Mouse (Mus musculus): Measurements from ENCODE around the gene Pradc1. TPM values are rescaled to one million over a fixed set of nuclear protein-coding genes. Genes with fewer than 3 reads are reported as not detected.

Pradc1 gene
- polyA plus RNA-seq, 1 experiment from 2014 or later: 31.4 TPM

- H3K4me2 ChIP-seq: no peak overlapping the region
- 0 out of 2 replicates have a peak, but pooled peaks cover 1% of the 10 kb centered on the region for H3K36me3 ChIP-seq
- H3K27ac ChIP-seq: no peak overlapping the region
- H3K4me3 ChIP-seq (replicated peaks): no peak overlapping the region
- H3K27me3 ChIP-seq: peaks cover 77% of the 10 kb centered on the region
- no peak for ATAC-seq (ENCODE audit: insufficient number of reproducible peaks, insufficient read depth, low FRiP score, low TSS enrichment, low read depth)
- no peaks in the 10 kb centered on the region for H3K9me3 ChIP-seq
- H3K4me1 ChIP-seq (replicated peaks): peaks cover 18% of the 10 kb centered on the region
- WGBS: 82% methylated on average over 5 of the region's 5 CpGs
- no peak overlapping the region for H3K9ac ChIP-seq (replicated peaks)
These were observed 28.2 kb upstream of the Pradc1 start for GRCm38 (mm10) chr6:85479979-85480378.

GRCm38 (mm10) chr6:85478416-85478815 is 26.6 kb upstream of the Pradc1 start:
- no peak overlapping the region for H3K27ac ChIP-seq
- H3K4me3 ChIP-seq (replicated peaks): no peak overlapping the region
- no peak for ATAC-seq (ENCODE audit: insufficient number of reproducible peaks, insufficient read depth, low FRiP score, low TSS enrichment, low read depth)
- no peaks in the 10 kb centered on the region for H3K9me3 ChIP-seq
- WGBS: 46% methylated on average over 14 of the region's 14 CpGs
- peaks cover 61% of the 10 kb centered on the region for H3K27me3 ChIP-seq
- H3K4me1 ChIP-seq (replicated peaks): peaks cover 4% of the 10 kb centered on the region
- 0 out of 2 replicates have a peak, but pooled peaks cover 5% of the 10 kb centered on the region for H3K36me3 ChIP-seq
- H3K9ac ChIP-seq (replicated peaks): no peak overlapping the region
- no peak overlapping the region for H3K4me2 ChIP-seq

- Histone ChIP-seq H3K9ac (replicated peaks) (no peak overlapping the region), H3K4me2 (no peak overlapping the region), H3K4me1 (replicated peaks) (peaks cover 4% of the 10 kb centered on the region), H3K9me3 (no peaks in the 10 kb centered on the region), H3K36me3 (peaks cover 5% of the 10 kb centered on the region; the same call in 1 of the 2 replicates), H3K27me3 (peaks cover 59% of the 10 kb centered on the region), H3K27ac (peak overlapping the region; percentile 23; the same call in 1 of the 2 replicates), H3K4me3 (replicated peaks) (no peak overlapping the region)
- WGBS: 32% methylated on average over 10 of the region's 10 CpGs
- peak; percentile 73; the same call in 1 of the 2 replicates for ATAC-seq (ENCODE audit: insufficient number of reproducible peaks, insufficient read depth, low FRiP score, low TSS enrichment, low read depth)
These were observed 25.7 kb upstream of the Pradc1 start for GRCm38 (mm10) chr6:85477366-85477917.

- Histone ChIP-seq H3K9me3 (no peaks in the 10 kb centered on the region), H3K9ac (replicated peaks) (no peak overlapping the region), H3K4me3 (replicated peaks) (no peak overlapping the region), H3K27ac (no peak overlapping the region), H3K27me3 (peaks cover 41% of the 10 kb centered on the region), H3K4me2 (no peak overlapping the region), H3K36me3 (peaks cover 5% of the 10 kb centered on the region; the same call in 1 of the 2 replicates), H3K4me1 (replicated peaks) (peaks cover 4% of the 10 kb centered on the region)
- ATAC-seq (ENCODE audit: insufficient number of reproducible peaks, insufficient read depth, low FRiP score, low TSS enrichment, low read depth): no peak
- WGBS: 94% methylated on average over 3 of the region's 3 CpGs
These were observed 23.8 kb upstream of the Pradc1 start for GRCm38 (mm10) chr6:85475581-85475980.

- Histone ChIP-seq H3K4me2 (no peak overlapping the region), H3K4me1 (replicated peaks) (peaks cover 3% of the 10 kb centered on the region), H3K9ac (replicated peaks) (no peak overlapping the region), H3K4me3 (replicated peaks) (no peak overlapping the region), H3K27me3 (peaks cover 11% of the 10 kb centered on the region), H3K36me3 (peaks cover 30% of the 10 kb centered on the region), H3K27ac (no peak overlapping the region), H3K9me3 (no peaks in the 10 kb centered on the region)
- ATAC-seq (ENCODE audit: insufficient number of reproducible peaks, insufficient read depth, low FRiP score, low TSS enrichment, low read depth): no peak
- 54% methylated on average over 5 of the region's 5 CpGs for WGBS
These were observed 20.8 kb upstream of the Pradc1 start for GRCm38 (mm10) chr6:85472542-85472941.

- no peaks in the 10 kb centered on the region; the same call in 1 of the 2 replicates for H3K4me1 ChIP-seq (replicated peaks)
- peaks cover 8% of the 10 kb centered on the region; the same call in 1 of the 2 replicates for H3K27me3 ChIP-seq
- peaks cover 36% of the 10 kb centered on the region for H3K36me3 ChIP-seq
- H3K4me3 ChIP-seq (replicated peaks): no peak overlapping the region
- no peak overlapping the region for H3K27ac ChIP-seq
- H3K4me2 ChIP-seq: no peak overlapping the region
- no peak overlapping the region for H3K9ac ChIP-seq (replicated peaks)
- 59% methylated on average over 8 of the region's 8 CpGs for WGBS
- ATAC-seq (ENCODE audit: insufficient number of reproducible peaks, insufficient read depth, low FRiP score, low TSS enrichment, low read depth): no peak
- no peaks in the 10 kb centered on the region for H3K9me3 ChIP-seq
These were observed 20.2 kb upstream of the Pradc1 start for GRCm38 (mm10) chr6:85471962-85472361.

- peaks cover 55% of the 10 kb centered on the region for H3K36me3 ChIP-seq
- no peak overlapping the region for H3K4me3 ChIP-seq (replicated peaks)
- no peaks in the 10 kb centered on the region for H3K9me3 ChIP-seq
- H3K9ac ChIP-seq (replicated peaks): 0 out of 2 replicates have a peak overlapping the region, but pooled peaks have one; percentile 34
- ATAC-seq (ENCODE audit: insufficient number of reproducible peaks, insufficient read depth, low FRiP score, low TSS enrichment, low read depth): no peak
- H3K27me3 ChIP-seq: peaks cover 8% of the 10 kb centered on the region; the same call in 1 of the 2 replicates
- H3K4me2 ChIP-seq: no peak overlapping the region
- no peaks in the 10 kb centered on the region; the same call in 1 of the 2 replicates for H3K4me1 ChIP-seq (replicated peaks)
- WGBS: 74% methylated on average over 5 of the region's 5 CpGs
- H3K27ac ChIP-seq: 0 out of 2 replicates have a peak overlapping the region, but pooled peaks have one; percentile 17
These were observed 18.1 kb upstream of the Pradc1 start for GRCm38 (mm10) chr6:85469660-85470430.

- Histone ChIP-seq H3K27me3 (no peaks in the 10 kb centered on the region), H3K4me2 (no peak overlapping the region), H3K4me3 (replicated peaks) (no peak overlapping the region), H3K36me3 (peaks cover 96% of the 10 kb centered on the region), H3K4me1 (replicated peaks) (no peaks in the 10 kb centered on the region), H3K9ac (replicated peaks) (no peak overlapping the region), H3K9me3 (no peaks in the 10 kb centered on the region), H3K27ac (no peak overlapping the region)
- no peak for ATAC-seq (ENCODE audit: insufficient number of reproducible peaks, insufficient read depth, low FRiP score, low TSS enrichment, low read depth)
These were observed 13.6 kb upstream of the Pradc1 start for GRCm38 (mm10) chr6:85465381-85465780.

- H3K4me3 ChIP-seq (replicated peaks): no peak overlapping the region
- peaks cover 78% of the 10 kb centered on the region for H3K36me3 ChIP-seq
- no peak for ATAC-seq (ENCODE audit: insufficient number of reproducible peaks, insufficient read depth, low FRiP score, low TSS enrichment, low read depth)
- no peak overlapping the region for H3K27ac ChIP-seq
- WGBS: 89% methylated on average over 2 of the region's 2 CpGs
- no peaks in the 10 kb centered on the region for H3K27me3 ChIP-seq
- H3K9ac ChIP-seq (replicated peaks): no peak overlapping the region
- H3K4me1 ChIP-seq (replicated peaks): peaks cover 5% of the 10 kb centered on the region
- H3K9me3 ChIP-seq: no peaks in the 10 kb centered on the region
- no peak overlapping the region for H3K4me2 ChIP-seq
These were observed 7.9 kb upstream of the Pradc1 start for GRCm38 (mm10) chr6:85459621-85460020.

GRCm38 (mm10) chr6:85452816-85453215 is 1.0 kb upstream of the Pradc1 start:
- no peaks in the 10 kb centered on the region for H3K27me3 ChIP-seq
- H3K4me1 ChIP-seq (replicated peaks): peaks cover 26% of the 10 kb centered on the region
- 9% methylated on average over 7 of the region's 7 CpGs for WGBS
- no peaks in the 10 kb centered on the region for H3K9me3 ChIP-seq
- H3K4me3 ChIP-seq (replicated peaks): peak overlapping the region; percentile 76
- H3K36me3 ChIP-seq: peaks cover 19% of the 10 kb centered on the region; the same call in 1 of the 2 replicates
- H3K9ac ChIP-seq (replicated peaks): peak overlapping the region; percentile 88
- no peak for ATAC-seq (ENCODE audit: insufficient number of reproducible peaks, insufficient read depth, low FRiP score, low TSS enrichment, low read depth)
- H3K4me2 ChIP-seq: peak overlapping the region; percentile 94
- H3K27ac ChIP-seq: peak overlapping the region; percentile 92

- no peaks in the 10 kb centered on the region for H3K9me3 ChIP-seq
- H3K4me3 ChIP-seq (replicated peaks): peak overlapping the region; percentile 76
- no peak for ATAC-seq (ENCODE audit: insufficient number of reproducible peaks, insufficient read depth, low FRiP score, low TSS enrichment, low read depth)
- peaks cover 26% of the 10 kb centered on the region for H3K4me1 ChIP-seq (replicated peaks)
- H3K27ac ChIP-seq: peak overlapping the region; percentile 92
- peak overlapping the region; percentile 88 for H3K9ac ChIP-seq (replicated peaks)
- peaks cover 14% of the 10 kb centered on the region; the same call in 1 of the 2 replicates for H3K36me3 ChIP-seq
- no peaks in the 10 kb centered on the region for H3K27me3 ChIP-seq
- peak overlapping the region; percentile 94 for H3K4me2 ChIP-seq
- under 1% methylated on average over 15 of the region's 15 CpGs for WGBS
These were observed 568 bp upstream of the Pradc1 start for GRCm38 (mm10) chr6:85452411-85452665.

Data from limb, embryonic 12.5 days (tissue).